Mouse (Mus musculus): Measurements from ENCODE around the gene Mmp9. TPM values are rescaled to one million over a fixed set of nuclear protein-coding genes. Genes with fewer than 3 reads are reported as not detected.

The Mmp9 gene
- polyA plus RNA-seq, 1 experiment from 2014 or later: 4.5 TPM

GRCm38 (mm10) chr2:164911086-164912048, 29.2 kb upstream of the Mmp9 start, which contains the start of gene Zfp335:
TSS of gene Zfp335 (minus strand) at chr2:164911757.
- peak within 1 kb of the TSS; percentile 83 for H3K9ac ChIP-seq (replicated peaks; ENCODE audit: low read depth)
- H3K9me3 ChIP-seq (ENCODE audit: low read length): no peaks in the 10 kb centered on the region
- peaks cover 28% of the 10 kb centered on the region for H3K36me3 ChIP-seq (ENCODE audit: insufficient read depth, low read length)
- TF ChIP-seq EP300 (IDR thresholded peaks at IDR 0.05) (peak; percentile 87), CTCF (IDR thresholded peaks at IDR 0.05) (peak; percentile 65)
- peak within 1 kb of the TSS; percentile 76 for H3K4me2 ChIP-seq (replicated peaks; ENCODE audit: low read depth, low read length)
- H3K27ac ChIP-seq (ENCODE audit: low read length): peak within 1 kb of the TSS; percentile 97
- H3K4me3 ChIP-seq (ENCODE audit: low read depth, low read length): peak within 1 kb of the TSS; percentile 81
- no peaks in the 10 kb centered on the region for H3K27me3 ChIP-seq (replicated peaks; ENCODE audit: insufficient read depth, low read length)
- ATAC-seq (peak; percentile 89), DNase-seq (ENCODE audit: low spot score) (peak; percentile 96)
- 2% methylated on average over 71 of the region's 91 CpGs for WGBS
- H3K4me1 ChIP-seq (ENCODE audit: insufficient read depth, low read depth, low read length): peaks cover 9% of the 10 kb centered on the region; the same call in 1 of the 2 replicates

- no peak for TF ChIP-seq EP300 (IDR thresholded peaks at IDR 0.05)
- TF ChIP-seq CTCF (IDR thresholded peaks at IDR 0.05): no peak
- Histone ChIP-seq H3K9me3 (ENCODE audit: low read length) (no peaks in the 10 kb centered on the region), H3K27ac (ENCODE audit: low read length) (peak overlapping the region; percentile 97), H3K27me3 (replicated peaks; ENCODE audit: insufficient read depth, low read length) (no peaks in the 10 kb centered on the region), H3K36me3 (ENCODE audit: insufficient read depth, low read length) (peaks cover 21% of the 10 kb centered on the region), H3K4me1 (ENCODE audit: insufficient read depth, low read depth, low read length) (peaks cover 9% of the 10 kb centered on the region; the same call in 1 of the 2 replicates), H3K4me2 (replicated peaks; ENCODE audit: low read depth, low read length) (peak overlapping the region; percentile 76), H3K4me3 (ENCODE audit: low read depth, low read length) (peak overlapping the region; percentile 81), H3K9ac (replicated peaks; ENCODE audit: low read depth) (peak overlapping the region; percentile 83)
- 4% methylated on average over 12 of the region's 12 CpGs for WGBS
- peak; percentile 42 for ATAC-seq
- peak; percentile 82 for DNase-seq (ENCODE audit: low spot score)
Measured at GRCm38 (mm10) chr2:164912151-164912550, 28.4 kb upstream of the Mmp9 start.

- no peak overlapping the region for H3K4me2 ChIP-seq (replicated peaks; ENCODE audit: low read depth, low read length)
- peaks cover 14% of the 10 kb centered on the region for H3K36me3 ChIP-seq (ENCODE audit: insufficient read depth, low read length)
- no peak overlapping the region for H3K4me3 ChIP-seq (ENCODE audit: low read depth, low read length)
- ATAC-seq: no peak
- H3K27ac ChIP-seq (ENCODE audit: low read length): peak overlapping the region; percentile 97; the same call in 1 of the 2 replicates
- DNase-seq (ENCODE audit: low spot score): no peak
- WGBS: 75% methylated on average over 8 of the region's 9 CpGs
- H3K27me3 ChIP-seq (replicated peaks; ENCODE audit: insufficient read depth, low read length): no peaks in the 10 kb centered on the region
- no peak for TF ChIP-seq EP300 (IDR thresholded peaks at IDR 0.05)
- TF ChIP-seq CTCF (IDR thresholded peaks at IDR 0.05): no peak
- H3K9me3 ChIP-seq (ENCODE audit: low read length): no peaks in the 10 kb centered on the region
- no peak overlapping the region for H3K9ac ChIP-seq (replicated peaks; ENCODE audit: low read depth)
- H3K4me1 ChIP-seq (ENCODE audit: insufficient read depth, low read depth, low read length): peaks cover 9% of the 10 kb centered on the region; the same call in 1 of the 2 replicates
Measured at GRCm38 (mm10) chr2:164912749-164913427, 27.7 kb upstream of the Mmp9 start.

GRCm38 (mm10) chr2:164913428-164913786, 27.2 kb upstream of the Mmp9 start:
- peaks cover 9% of the 10 kb centered on the region for H3K36me3 ChIP-seq (ENCODE audit: insufficient read depth, low read length)
- 0 out of 2 replicates have a peak overlapping the region, but pooled peaks have one; percentile 28 for H3K27ac ChIP-seq (ENCODE audit: low read length)
- 72% methylated on average over 2 of the region's 2 CpGs for WGBS

GRCm38 (mm10) chr2:164916820-164917219, 23.8 kb upstream of the Mmp9 start:
- Histone ChIP-seq H3K9me3 (ENCODE audit: low read length) (no peaks in the 10 kb centered on the region), H3K4me2 (replicated peaks; ENCODE audit: low read depth, low read length) (no peak overlapping the region), H3K4me3 (ENCODE audit: low read depth, low read length) (no peak overlapping the region), H3K9ac (replicated peaks; ENCODE audit: low read depth) (no peak overlapping the region), H3K36me3 (ENCODE audit: insufficient read depth, low read length) (0 out of 2 replicates have a peak, but pooled peaks cover 4% of the 10 kb centered on the region), H3K27ac (ENCODE audit: low read length) (no peak overlapping the region), H3K4me1 (ENCODE audit: insufficient read depth, low read depth, low read length) (0 out of 2 replicates have a peak, but pooled peaks cover 5% of the 10 kb centered on the region), H3K27me3 (replicated peaks; ENCODE audit: insufficient read depth, low read length) (no peaks in the 10 kb centered on the region)
- ATAC-seq (no peak), DNase-seq (ENCODE audit: low spot score) (no peak)
- TF ChIP-seq EP300 (IDR thresholded peaks at IDR 0.05) (no peak), CTCF (IDR thresholded peaks at IDR 0.05) (no peak)
- WGBS: 73% methylated on average over 5 of the region's 5 CpGs

More at GRCm38 (mm10) chr2:164913428-164913786, 27.2 kb upstream of the Mmp9 start:
- Histone ChIP-seq H3K27me3 (replicated peaks; ENCODE audit: insufficient read depth, low read length) (no peaks in the 10 kb centered on the region), H3K9ac (replicated peaks; ENCODE audit: low read depth) (no peak overlapping the region), H3K4me3 (ENCODE audit: low read depth, low read length) (no peak overlapping the region), H3K9me3 (ENCODE audit: low read length) (no peaks in the 10 kb centered on the region), H3K4me2 (replicated peaks; ENCODE audit: low read depth, low read length) (no peak overlapping the region), H3K4me1 (ENCODE audit: insufficient read depth, low read depth, low read length) (peaks cover 9% of the 10 kb centered on the region; the same call in 1 of the 2 replicates)
- TF ChIP-seq CTCF (IDR thresholded peaks at IDR 0.05) (no peak), EP300 (IDR thresholded peaks at IDR 0.05) (no peak)
- no peak for ATAC-seq
- DNase-seq (ENCODE audit: low spot score): peak; percentile 65

- Histone ChIP-seq H3K4me3 (ENCODE audit: low read depth, low read length) (no peak overlapping the region), H3K9me3 (ENCODE audit: low read length) (no peaks in the 10 kb centered on the region), H3K27me3 (replicated peaks; ENCODE audit: insufficient read depth, low read length) (no peaks in the 10 kb centered on the region), H3K27ac (ENCODE audit: low read length) (no peak overlapping the region), H3K4me1 (ENCODE audit: insufficient read depth, low read depth, low read length) (0 out of 2 replicates have a peak, but pooled peaks cover 5% of the 10 kb centered on the region), H3K36me3 (ENCODE audit: insufficient read depth, low read length) (0 out of 2 replicates have a peak, but pooled peaks cover 4% of the 10 kb centered on the region), H3K9ac (replicated peaks; ENCODE audit: low read depth) (no peak overlapping the region), H3K4me2 (replicated peaks; ENCODE audit: low read depth, low read length) (no peak overlapping the region)
- no peak for TF ChIP-seq EP300 (IDR thresholded peaks at IDR 0.05)
- TF ChIP-seq CTCF (IDR thresholded peaks at IDR 0.05): no peak
- ATAC-seq: no peak
- no peak for DNase-seq (ENCODE audit: low spot score)
- WGBS: 70% methylated on average over 10 of the region's 10 CpGs
Measured at GRCm38 (mm10) chr2:164917371-164917770, 23.2 kb upstream of the Mmp9 start.
